Mouse (Mus musculus) ZHBTc4 (cell line): ENCODE results near the gene Cda.
A peak's percentile ranks its signal among the peaks of the same experiment; 100 is the strongest.
"Not testable (repeated sequence)": the region's sequence is repeated elsewhere in the genome, so short reads cannot be mapped to it uniquely, and the experiment has no call there.

ENCODE experiments used
- DNase-seq: peaks from one replicate; pipeline ENCODE4 v3.0.0-alpha.2; 2011; ENCODE audit warnings: low read depth, low spot score

Cda gene

DNA sequence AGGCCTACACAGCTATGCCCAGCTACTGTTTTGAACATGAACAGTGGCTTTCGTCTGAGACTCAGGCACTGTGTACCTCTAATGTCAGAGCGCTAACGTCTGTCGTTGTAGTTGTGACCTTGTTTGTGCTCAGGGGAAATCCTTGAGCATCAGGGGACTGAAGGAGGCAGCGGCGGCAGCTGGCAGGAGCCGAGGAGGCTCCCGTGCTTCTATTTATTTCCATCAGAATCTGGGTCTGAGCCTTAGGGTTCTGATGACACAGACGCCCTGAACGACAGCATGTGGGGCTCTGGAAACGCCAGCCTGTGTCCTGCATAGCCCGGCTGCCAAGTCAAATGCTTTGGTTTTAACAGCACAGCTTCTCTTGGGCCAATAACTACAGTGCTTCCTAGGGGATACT is 32.8 kb downstream of the Cda start:
- no peak for DNase-seq

DNA sequence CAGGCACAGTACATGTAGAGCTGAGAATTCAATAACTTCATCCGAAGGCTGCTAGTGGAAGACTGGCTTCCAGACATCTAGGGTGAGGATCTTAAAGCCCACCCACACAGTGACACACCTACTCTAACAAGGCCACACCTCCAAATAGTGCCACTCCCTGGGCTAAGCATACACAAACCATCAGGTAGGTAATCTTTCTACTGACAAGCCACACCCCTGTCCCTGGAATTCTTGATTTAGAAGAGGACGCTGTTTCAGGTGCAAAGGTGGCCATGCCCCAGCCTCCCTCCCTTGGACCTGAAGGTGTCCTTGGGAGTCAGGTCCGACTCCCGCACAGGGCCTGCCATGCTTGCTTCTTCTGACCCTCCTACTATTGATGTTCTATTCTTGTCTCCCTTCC is 34.7 kb downstream of the Cda start:
- DNase-seq = no peak

DNA sequence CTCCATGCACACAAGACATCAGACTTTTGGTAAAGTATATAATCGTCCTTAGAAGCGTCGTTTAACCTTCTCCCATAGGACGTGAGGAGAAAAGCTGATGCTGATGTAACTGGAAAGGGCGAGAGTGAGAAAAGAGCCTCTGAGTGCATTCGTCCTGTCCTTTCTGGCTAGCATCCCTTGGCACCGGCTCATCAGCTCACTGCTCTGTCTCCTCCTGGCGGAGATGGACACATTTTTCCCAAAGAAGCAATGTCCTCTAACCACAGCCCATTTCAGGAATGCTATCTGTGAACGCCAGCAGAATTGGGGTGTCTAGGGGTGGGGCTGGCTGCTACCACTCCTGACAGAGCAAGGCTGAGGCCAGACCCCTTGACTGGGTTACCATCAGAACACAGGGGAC is 36.1 kb downstream of the Cda start:
- no peak for DNase-seq

DNA sequence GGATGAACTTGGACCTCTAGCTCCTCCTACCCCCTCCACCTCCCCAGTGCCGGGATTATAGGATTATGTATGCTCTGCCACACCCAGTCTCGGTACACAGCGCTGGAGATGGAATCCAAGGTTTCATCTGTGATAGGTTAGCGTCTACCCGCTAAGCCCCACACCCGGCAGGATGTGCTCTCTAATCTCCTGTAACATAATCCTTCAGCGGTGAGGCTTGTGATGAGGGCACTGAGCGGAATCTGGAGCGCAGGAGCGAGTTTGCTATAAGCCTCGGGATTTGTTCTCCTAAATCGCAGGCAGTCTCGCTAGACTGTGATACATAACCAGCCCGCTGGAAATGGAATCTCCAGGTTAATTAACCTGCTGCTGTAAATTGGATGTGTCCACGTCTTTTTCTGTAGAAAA is 37.5 kb downstream of the Cda start:
- DNase-seq = no peak

DNA sequence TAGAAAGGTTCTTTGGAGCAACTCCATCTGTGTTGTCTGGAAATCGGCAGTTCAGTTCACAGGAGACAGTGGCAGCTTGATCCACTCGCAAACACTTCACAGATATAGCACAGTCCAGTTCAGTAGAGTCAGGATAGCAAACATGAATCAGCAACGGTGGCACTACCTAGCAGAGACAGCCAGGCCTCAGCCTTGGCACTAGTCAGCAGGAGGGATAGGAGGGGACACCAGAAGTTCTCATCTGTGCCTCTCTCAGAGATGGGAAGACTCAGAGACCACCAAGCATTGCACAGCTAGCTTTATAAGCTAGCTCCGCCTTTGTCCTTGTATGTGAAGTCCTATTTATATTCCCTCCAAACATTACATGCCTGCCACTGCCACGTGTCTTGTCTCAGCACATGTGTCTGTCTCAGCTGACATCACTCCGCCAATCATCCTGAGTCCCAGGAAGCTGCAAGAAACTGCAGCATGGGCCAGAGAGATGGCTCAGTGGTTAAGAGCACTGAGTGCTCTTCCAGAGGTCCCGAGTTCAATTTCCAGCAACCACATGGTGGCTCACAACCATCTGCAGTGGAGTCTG is 39.8 kb downstream of the Cda start:
- DNase-seq = no peak

DNA sequence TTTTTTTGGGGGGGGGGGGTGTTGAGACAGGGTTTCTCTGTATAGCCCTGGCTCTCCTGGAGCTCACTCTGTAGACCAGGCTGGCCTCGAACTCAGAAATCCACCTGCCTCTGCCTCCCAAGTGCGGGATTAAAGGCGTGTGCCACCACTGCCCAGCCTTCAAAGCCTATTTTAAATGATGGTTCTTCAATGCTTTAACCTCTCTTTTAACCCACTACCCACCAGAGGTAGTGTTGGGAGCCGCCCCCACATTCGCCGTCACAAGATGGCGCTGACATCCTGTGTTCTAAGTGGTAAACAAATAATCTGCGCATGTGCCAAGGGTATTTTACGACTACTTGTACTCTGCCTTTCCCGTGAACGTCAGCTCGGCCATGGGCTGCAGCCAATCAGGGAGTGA is 40.6 kb downstream of the Cda start:
- not testable (repeated sequence) for DNase-seq

DNA sequence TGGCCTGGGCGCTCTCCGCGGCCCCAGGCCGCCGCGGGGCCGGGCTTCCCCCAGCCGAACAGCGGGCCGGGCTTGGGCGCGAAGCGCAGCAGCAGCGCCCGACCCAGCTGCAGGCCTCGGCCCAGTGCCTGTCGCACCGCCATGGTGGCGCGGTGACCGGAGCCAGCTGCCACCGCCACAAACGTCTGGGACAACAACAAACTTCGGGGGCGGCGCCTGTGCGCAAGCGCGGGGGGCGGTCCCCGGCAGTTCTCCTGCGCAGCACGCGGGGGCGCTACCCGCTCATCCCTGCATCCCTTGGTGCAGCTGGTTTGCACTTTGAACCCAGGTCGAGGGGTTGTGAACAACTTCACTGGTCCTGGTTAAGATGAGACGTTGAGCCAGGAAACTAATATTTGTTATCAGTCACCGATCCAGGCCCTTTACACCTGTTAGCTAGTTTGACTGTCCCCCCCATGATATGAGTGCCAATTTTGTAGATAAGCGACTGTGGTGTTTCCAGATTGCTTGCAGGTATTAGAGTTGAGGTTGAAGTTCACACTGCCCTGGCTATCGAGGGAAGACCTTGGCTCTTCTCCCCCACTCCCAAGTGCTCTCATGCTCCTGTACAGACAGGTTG is 41.6 kb downstream of the Cda start, which contains the start of gene Pink1:
Gene Pink1 (minus strand): TSS at position 231 of the 619 bp plus-strand sequence.
- DNase-seq = peak; percentile 95

DNA sequence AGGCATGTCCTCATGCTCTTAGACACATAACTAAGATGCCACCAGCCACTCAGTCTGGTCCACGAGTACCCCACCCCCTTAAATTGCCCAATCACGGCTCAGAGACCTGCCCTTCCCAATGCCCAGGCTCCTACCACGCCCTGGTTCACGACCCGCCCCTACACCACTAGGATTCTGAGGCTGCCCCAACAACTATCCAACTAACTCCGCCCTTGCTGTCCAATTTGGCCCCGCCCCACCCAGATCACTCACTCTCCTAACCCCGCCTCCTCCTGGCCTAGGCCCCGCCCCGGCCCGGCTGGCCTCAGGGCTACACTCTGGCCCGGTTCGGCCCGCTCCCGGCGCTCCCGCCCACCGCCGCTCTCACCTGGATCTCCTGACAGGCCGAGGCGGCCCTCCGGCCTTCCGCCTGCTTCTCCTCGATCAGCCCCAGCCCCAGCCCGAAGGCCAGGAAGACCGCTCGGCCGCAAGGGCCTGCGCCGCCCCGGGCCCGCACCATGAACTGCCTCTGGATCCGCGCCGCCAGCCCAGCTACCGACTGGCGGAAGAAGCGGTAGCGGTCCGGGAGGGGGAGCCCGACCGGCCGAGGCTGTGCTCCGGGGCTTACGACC is 42.2 kb downstream of the Cda start:
- DNase-seq = peak; percentile 96

DNA sequence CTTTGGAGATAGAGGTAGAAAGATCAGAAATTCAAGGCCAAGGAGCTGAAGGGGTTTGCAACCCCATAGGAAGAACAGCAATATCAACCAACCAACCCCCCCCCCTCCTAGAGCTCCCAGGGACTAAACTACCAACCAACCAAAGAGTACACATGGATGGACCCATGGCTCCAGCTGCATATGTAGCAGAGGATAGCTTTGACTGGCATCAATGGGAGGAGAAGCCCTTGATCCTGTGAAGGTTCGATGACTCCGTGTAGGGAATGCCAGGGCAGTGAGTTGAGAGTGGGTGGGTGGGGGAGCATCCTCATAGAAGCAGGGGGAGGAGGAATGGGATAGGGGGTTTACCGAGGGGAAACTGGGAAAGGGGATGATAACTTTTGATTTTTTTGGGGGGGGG is 43.3 kb downstream of the Cda start:
- DNase-seq = no peak

DNA sequence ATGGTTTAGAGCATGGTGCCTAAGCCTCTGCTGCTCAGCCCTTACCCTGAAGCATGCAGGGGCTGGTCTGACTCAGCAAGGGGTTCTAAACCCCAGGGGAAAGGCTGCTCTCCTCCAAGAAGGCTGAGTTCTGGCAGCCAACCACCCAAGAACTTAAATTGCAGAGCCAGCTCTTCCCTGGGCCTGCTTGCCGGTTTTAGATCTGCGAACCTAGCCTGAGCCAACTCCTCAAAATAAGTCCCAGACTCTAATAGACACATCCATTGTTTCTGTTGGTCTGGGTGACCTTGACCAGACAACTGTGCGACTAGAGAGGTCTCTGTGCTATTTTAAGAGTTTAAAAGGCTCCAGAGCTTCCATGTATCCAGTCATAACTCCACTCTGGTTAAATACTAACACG is 44.0 kb downstream of the Cda start:
- DNase-seq = no peak

DNA sequence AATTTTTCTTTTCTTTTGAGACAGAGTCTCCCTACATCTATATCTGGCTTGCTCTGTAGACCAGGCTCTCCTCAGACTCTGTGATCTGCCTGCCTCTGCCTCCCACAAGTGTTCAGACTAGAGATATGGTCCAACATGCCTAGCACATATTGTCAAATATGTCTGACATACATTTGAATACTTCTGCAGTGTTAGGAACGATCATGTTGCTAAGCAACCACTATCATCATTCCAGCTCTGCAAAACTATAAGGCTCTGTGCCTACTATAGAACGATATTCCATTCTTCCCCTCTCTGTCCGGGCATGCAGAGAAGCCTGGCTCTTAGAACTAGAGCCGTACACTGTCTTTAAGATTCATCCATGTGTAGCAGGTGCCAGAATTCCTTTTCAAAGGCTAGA is 45.1 kb downstream of the Cda start:
- no peak for DNase-seq

DNA sequence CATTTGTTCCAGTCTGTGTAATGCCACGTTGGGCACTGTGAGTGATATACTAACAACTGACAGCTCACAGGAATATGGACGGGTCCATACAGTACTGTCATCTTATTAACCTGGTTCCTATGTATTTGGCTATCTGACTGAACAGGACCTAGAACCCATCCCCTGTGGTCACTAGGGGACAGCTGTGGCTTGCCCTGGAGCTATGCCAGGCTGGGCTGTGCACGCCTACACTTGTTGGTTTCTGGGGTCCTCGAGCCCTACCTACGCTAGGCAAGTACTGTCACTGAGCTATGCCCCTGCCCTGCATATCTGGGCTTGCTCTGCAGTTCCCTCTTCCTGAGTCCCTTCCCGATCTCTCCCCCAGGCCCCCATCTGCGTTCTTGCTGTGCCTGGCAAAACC is 46.3 kb downstream of the Cda start:
- no peak for DNase-seq

DNA sequence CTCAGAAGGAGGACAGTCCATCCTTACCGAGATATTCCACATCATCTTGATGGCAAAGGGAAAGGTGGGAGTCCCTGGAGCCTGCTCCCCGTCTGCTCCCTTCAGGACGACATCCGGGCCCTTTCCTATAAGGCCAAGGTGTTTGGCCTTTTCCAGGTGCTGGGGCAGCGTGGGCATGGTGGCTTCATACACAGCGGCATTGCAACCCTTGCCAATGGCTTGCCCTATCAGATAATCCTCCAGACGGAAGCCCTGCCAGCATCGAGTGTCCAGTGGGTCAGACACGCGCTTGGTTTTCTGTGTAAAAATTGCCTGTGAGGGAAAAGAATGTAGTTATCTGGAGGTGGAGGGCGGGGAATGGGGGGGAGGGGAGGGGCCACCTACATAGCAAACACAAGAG is 47.1 kb downstream of the Cda start:
- DNase-seq = no peak

DNA sequence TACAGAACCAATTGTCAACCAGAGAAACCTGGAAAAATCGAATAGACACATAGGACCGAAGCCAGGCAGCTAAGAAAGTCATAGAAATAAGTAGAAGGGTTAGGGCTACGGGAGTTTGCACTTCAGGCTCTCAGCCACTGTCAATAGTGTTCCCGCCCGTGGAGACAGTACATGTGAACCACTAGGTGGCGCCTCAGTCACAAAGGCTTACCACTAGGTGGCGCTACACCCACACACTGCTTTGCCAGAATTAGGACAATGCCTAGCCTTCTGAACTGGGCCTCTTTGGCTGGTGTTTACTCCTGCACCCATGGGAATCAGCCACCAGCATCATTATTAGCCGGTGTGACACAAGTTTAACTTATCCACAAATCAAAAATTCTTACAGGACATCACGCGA is 48.3 kb downstream of the Cda start:
- peak; percentile 91 for DNase-seq

DNA sequence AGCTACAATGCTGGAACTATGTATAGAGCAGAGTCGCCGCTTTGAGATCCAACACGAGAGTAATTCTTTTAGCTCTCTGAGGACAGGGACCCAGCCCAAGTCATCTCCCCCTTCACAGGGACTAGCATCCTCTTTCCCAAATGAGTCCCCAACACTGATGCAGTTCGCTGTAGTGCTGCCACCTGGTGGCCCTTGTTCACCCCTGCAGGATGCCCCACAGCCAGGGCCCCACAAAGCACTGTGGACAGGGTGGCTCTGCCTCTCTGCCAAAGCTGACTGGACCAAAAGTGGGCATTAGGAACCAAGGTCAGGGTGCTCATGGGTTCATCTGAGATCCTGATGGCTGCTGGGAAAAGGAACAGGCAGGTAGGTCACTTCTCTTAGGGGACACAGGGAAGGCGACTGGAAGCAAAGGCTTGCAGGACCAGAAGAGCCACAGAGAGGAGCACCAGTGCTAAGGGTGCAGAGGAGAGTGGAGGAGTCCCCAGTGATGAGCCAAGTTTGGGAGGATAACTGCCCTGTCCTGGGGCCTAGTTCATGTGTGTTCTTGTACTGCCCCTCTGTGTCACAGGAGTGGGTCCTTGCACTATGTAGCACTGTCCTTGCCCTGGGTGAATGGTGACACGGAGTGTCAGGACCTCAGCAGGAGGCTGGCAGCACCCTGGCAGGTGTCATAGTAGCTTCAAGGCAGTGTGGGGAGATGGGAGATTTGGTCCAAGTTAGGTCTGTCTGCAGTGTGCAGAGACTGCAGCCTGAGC is 49.1 kb downstream of the Cda start:
- DNase-seq = peak; percentile 78

DNA sequence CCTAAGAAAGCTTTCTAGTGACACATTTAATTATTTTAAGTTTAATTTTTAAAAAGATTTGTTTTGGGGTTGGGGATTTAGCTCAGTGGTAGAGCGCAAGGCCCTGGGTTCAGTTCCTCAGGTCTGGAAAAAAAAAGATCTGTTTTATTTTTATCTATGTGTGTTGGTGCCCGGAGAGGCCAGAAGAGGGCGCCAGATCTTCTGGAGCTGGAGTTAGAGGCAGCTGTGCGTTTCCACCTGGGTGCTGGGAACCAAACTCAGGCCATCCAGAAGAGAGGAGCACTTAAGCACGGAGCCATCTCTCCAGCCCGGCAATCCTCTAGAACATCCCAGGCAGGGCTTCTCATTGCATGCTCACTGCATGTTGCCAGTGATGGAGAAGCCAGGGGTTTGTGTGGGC is 51.4 kb downstream of the Cda start:
- DNase-seq = peak; percentile 56

DNA sequence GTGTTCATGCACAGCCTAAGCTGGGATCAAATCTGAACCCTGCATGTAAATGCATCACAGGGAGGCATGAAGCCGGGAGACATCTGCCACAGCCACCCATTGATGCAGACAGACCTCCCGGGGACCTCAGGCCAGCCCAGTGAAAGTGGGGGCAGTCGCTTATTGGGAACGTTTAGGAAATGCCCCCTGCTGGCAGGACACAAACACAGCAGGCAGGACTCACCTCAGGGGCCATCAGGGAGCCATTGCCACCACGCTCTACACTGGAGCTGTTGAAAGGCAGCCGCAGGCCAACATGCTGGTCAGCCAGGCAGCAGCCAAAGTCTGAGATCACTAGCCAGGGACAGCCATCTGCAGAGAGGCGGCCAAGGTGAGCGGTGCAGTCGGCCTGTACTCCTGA is 52.0 kb downstream of the Cda start:
- peak; percentile 70 for DNase-seq

DNA sequence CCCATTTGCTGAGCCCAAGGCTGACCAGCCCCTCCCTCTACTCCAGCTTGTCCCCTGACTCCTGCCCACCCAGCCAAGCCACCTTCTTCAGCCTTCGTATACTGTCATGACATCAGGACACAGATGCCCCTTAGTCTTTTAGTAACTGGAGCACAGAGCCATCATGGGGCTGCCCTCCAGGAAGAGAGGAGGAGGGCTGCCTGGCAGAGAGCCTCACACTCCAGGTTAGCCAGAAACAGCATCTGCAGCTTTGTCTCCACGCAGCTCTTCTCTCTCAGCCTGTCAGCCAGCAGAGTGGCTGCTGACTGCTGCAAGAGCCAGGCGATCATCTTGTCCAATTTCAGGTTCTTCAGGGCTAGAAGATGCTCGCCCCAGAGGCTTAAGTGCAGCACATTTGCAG is 54.0 kb downstream of the Cda start:
- DNase-seq = no peak

DNA sequence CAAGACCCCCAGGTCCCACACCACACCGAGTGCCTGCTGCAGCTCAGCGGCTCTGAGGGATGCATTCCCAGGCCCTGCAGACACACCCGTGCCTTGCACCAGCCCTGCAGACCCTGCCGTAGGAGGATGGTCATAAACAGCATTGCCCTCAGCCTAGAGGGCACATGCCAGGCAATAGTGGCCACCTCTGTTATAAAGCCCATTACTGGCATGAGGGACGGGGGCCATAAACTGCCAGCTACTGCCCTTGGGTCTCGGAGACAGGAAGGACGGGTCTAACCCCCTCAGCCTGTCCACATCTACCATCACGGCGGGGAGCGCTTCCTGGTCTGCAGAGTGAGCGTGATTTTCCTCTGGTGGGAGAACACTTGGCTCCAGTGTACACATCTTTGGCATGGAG is 54.8 kb downstream of the Cda start:
- no peak for DNase-seq

DNA sequence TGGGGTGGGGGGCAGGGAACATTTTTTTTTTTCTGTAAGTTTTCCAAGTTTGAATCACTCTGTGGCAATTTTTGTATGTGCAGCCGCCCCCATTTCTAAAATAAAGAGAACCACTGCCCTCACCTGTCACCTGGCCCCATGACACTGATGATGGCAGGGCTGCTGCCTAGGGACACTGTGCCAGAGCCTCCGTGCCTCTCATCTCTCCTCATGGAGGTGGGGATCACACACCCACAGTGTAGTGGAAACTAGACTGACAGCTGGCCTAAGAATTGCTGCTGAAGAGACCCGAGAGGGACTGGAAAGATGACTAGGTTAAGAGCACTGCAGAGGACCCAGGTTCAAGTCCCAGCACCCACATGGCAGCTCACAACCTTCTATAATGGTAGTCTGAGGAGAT is 55.7 kb downstream of the Cda start:
- no peak for DNase-seq

DNA sequence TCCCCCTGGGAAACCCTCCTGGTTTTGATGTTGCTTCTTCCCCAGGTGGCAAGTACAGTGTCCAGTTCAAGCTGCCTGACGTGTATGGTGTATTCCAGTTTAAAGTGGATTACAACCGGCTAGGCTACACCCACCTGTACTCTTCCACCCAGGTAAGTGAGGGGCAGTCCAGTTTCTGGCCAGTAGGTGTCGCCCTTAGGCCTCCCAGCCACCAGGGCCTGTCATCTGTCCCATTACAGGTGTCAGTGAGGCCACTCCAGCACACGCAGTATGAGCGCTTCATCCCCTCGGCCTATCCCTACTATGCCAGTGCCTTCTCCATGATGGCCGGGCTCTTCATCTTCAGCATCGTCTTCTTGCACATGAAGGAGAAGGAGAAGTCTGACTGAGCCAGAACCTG is 56.2 kb downstream of the Cda start:
- DNase-seq = peak; percentile 71

DNA sequence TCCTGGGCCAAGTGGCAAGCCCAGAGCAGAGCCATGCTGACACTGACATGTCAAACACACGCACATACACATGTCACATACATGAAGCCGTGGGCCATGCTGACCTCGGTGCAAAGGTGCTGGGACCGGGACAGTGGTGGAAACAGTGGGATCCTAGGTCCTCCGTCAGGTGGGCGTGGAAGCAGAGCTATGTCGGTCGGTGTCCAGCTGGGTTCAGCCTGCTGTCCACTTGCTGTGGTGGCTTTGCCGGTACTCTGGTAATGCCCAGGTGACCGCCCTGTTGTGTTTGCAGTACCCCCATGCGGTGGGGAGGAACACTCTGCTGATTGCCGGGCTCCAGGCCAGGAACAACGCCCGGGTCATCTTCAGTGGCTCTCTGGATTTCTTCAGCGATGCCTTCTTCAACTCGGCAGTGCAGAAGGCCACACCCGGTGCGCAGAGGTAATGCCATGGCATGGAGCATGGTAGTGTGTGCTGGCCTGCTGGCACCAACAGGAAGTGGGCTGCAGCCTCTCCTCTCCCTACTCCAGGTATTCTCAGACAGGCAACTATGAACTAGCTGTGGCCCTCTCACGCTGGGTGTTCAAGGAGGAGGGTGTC is 57.4 kb downstream of the Cda start:
- DNase-seq = no peak
